Mouse (Mus musculus): ENCODE measurements at regions not wholly inside any gene's neighbourhood (a gene's known extent, or its start where the extent isn't known, plus 50 kb on each side); places are given as distances from the start of the nearest gene placed in this dataset.
A peak's percentile ranks its signal among the peaks of the same experiment; 100 is the strongest.

DNA sequence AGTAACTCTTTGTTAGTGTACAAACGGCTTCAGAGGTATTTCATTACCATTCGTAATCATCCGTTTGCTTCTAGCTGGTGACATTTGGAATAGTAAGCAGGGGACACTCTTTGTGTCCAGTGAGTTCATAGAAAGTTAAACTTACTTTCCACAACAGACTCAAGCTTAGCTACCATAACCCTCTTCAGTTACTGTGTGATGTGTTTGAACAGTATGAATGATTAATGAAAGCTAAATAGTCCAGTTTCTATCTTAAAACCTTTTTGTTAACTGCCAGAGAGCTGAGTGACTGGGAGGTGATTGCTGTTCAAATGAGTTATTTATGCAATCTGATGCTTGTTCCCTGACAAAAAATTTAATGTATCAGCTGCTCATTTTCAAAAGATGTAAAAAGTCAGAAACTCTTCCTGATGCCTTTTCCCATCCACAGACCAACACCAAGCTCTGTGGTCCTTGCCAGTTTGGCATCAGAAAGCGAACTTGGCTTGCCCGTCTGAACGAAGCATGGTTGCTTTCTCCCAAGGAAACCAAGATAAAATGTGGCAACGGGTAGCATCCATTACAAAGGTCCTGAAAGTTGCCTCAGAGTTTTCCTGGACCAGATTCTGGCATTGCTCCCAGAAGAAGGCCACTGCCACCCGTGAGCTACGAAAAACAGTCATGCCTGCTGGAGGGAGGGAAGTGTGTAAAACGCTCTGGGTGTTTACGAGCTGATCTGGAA lies 491.5 kb downstream of the Sox2 start:
- no peaks in the 10 kb centered on the region for H3K9me3 ChIP-seq (replicated peaks; ENCODE audit: low read length)
- ATAC-seq (replicated peaks; ENCODE audit: low FRiP score, low read depth) (no peak), DNase-seq (ENCODE audit: low spot score) (no peak)
- TF ChIP-seq CTCF (IDR thresholded peaks at IDR 0.05; ENCODE audit: low read depth) = no peak
- H3K27me3 ChIP-seq (ENCODE audit: insufficient read depth, low read length) = no peaks in the 10 kb centered on the region
- no peak overlapping the region for H3K4me2 ChIP-seq (ENCODE audit: low read length)
- WGBS = 60% methylated on average over 11 of the region's 11 CpGs
- H3K4me3 ChIP-seq (replicated peaks; ENCODE audit: low read depth, low read length) = no peak overlapping the region
- H3K4me1 ChIP-seq (replicated peaks; ENCODE audit: insufficient read depth, low read length) = no peaks in the 10 kb centered on the region
- no peaks in the 10 kb centered on the region for H3K36me3 ChIP-seq (ENCODE audit: insufficient read depth, low read length)
- no peak overlapping the region for H3K9ac ChIP-seq (ENCODE audit: low read depth, low read length)
- no peak overlapping the region for H3K27ac ChIP-seq

DNA sequence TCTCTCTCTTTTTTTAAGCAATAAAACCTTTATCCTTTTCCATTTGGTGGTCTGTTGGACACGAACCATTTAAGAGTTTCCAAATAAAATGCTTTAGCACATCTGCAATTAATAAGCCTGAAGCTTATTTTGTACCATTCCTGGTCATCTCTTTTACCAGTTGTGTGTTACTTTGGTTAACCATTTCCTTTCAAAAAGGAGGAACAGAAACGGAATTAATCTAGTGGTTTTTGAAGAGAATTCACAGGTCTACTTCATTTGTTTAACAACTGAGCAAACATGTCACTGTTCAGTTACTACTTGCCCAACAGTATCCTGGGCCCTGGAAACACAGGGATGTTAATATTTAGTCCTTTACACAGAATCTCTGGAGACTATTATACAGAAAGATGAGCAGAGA lies 492.5 kb downstream of the Sox2 start:
- Histone ChIP-seq H3K36me3 (ENCODE audit: insufficient read depth, low read length) (no peaks in the 10 kb centered on the region), H3K4me3 (replicated peaks; ENCODE audit: low read depth, low read length) (no peak overlapping the region), H3K27me3 (ENCODE audit: insufficient read depth, low read length) (no peaks in the 10 kb centered on the region), H3K9ac (ENCODE audit: low read depth, low read length) (no peak overlapping the region), H3K27ac (no peak overlapping the region), H3K4me1 (replicated peaks; ENCODE audit: insufficient read depth, low read length) (no peaks in the 10 kb centered on the region), H3K4me2 (ENCODE audit: low read length) (no peak overlapping the region), H3K9me3 (replicated peaks; ENCODE audit: low read length) (no peaks in the 10 kb centered on the region)
- no peak for DNase-seq (ENCODE audit: low spot score)
- TF ChIP-seq CTCF (IDR thresholded peaks at IDR 0.05; ENCODE audit: low read depth) = no peak
- no peak for ATAC-seq (replicated peaks; ENCODE audit: low FRiP score, low read depth)
- 74% methylated on average over 2 of the region's 2 CpGs for WGBS

DNA sequence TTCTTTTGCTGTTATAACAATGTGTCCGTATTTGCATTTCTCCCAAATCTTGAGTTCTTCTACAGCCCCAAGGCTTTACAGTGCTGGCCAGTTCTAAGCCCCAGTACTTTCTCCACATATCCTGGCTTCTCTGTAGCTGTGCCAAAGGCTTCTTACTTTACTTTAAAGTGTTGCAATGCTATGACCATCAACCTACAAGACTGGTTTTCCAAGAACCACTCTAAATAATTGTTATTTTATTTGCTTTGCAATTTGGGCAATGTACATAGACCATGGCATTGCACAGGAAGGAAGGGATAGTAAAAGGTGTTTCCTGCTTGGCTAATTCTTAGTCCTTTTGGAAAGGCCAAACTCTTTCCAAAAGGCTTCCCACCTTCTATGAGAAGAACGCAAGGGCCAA lies 495.4 kb downstream of the Sox2 start:
- DNase-seq (ENCODE audit: low spot score) = no peak

DNA sequence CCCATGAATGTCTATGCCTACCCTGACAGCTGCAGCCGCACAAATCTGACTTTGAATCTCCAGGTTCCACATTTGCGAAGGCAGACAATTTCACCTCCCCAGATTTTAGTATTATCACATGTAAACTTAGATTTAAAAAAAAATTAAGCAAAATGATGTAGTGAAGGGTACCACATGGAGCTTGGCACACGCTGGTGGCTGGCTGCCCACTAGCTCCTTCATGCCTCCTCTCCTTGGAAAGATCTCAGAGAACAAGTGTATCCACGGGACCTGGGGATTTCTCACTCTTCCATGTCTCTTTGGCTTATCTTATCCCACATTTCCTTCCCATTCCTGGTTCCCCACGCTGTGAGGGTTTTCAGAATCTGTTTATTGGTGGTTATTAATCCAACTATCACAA lies 496.5 kb downstream of the Sox2 start:
- Histone ChIP-seq H3K4me3 (replicated peaks; ENCODE audit: low read depth, low read length) (no peak overlapping the region), H3K27me3 (ENCODE audit: insufficient read depth, low read length) (no peaks in the 10 kb centered on the region), H3K4me2 (ENCODE audit: low read length) (no peak overlapping the region), H3K9ac (ENCODE audit: low read depth, low read length) (no peak overlapping the region), H3K36me3 (ENCODE audit: insufficient read depth, low read length) (no peaks in the 10 kb centered on the region), H3K4me1 (replicated peaks; ENCODE audit: insufficient read depth, low read length) (no peaks in the 10 kb centered on the region), H3K27ac (no peak overlapping the region), H3K9me3 (replicated peaks; ENCODE audit: low read length) (no peaks in the 10 kb centered on the region)
- TF ChIP-seq CTCF (IDR thresholded peaks at IDR 0.05; ENCODE audit: low read depth) = no peak
- no peak for DNase-seq (ENCODE audit: low spot score)
- WGBS = 83% methylated on average over 5 of the region's 5 CpGs
- ATAC-seq (replicated peaks; ENCODE audit: low FRiP score, low read depth) = no peak

More for the DNA sequence above, 495.4 kb downstream of the Sox2 start:
- no peak overlapping the region for H3K4me2 ChIP-seq (ENCODE audit: low read length)
- WGBS = 95% methylated on average over 2 of the region's 2 CpGs
- no peaks in the 10 kb centered on the region for H3K4me1 ChIP-seq (replicated peaks; ENCODE audit: insufficient read depth, low read length)
- H3K36me3 ChIP-seq (ENCODE audit: insufficient read depth, low read length) = no peaks in the 10 kb centered on the region
- no peak for ATAC-seq (replicated peaks; ENCODE audit: low FRiP score, low read depth)
- H3K9me3 ChIP-seq (replicated peaks; ENCODE audit: low read length) = no peaks in the 10 kb centered on the region
- no peak for TF ChIP-seq CTCF (IDR thresholded peaks at IDR 0.05; ENCODE audit: low read depth)
- H3K27ac ChIP-seq = no peak overlapping the region
- no peaks in the 10 kb centered on the region for H3K27me3 ChIP-seq (ENCODE audit: insufficient read depth, low read length)
- H3K9ac ChIP-seq (ENCODE audit: low read depth, low read length) = no peak overlapping the region
- H3K4me3 ChIP-seq (replicated peaks; ENCODE audit: low read depth, low read length) = no peak overlapping the region

DNA sequence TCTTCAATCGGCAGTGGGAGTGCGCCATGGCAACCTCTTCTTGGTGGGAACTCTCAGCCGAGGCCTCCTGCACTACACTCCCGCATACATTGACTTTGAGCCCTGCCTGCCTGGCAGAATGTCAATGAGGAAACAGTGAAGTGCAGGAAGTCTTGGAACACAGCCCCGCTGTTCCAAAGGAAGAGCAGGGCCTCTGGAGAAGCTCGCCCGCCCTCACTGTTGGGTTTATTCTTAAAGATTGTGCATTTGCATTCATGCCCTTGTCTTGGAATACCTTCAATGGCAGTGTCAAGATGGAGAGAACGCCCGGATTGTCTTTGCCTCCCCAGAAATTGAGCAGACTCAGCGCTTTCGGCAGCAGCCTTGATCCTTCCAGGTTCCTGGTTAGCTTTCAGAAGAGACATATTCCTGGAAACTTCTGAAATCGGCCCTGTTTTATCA lies 499.1 kb downstream of the Sox2 start:
- no peak for ATAC-seq (replicated peaks; ENCODE audit: low FRiP score, low read depth)
- H3K9me3 ChIP-seq (replicated peaks; ENCODE audit: low read length) = no peaks in the 10 kb centered on the region
- H3K4me2 ChIP-seq (ENCODE audit: low read length) = peak overlapping the region; percentile 18; the same call in 1 of the 2 replicates
- DNase-seq (ENCODE audit: low spot score) = peak; percentile 31
- H3K27ac ChIP-seq = no peak overlapping the region
- H3K9ac ChIP-seq (ENCODE audit: low read depth, low read length) = no peak overlapping the region
- no peaks in the 10 kb centered on the region for H3K36me3 ChIP-seq (ENCODE audit: insufficient read depth, low read length)
- H3K4me1 ChIP-seq (replicated peaks; ENCODE audit: insufficient read depth, low read length) = no peaks in the 10 kb centered on the region
- TF ChIP-seq CTCF (IDR thresholded peaks at IDR 0.05; ENCODE audit: low read depth) = no peak
- H3K4me3 ChIP-seq (replicated peaks; ENCODE audit: low read depth, low read length) = no peak overlapping the region
- H3K27me3 ChIP-seq (ENCODE audit: insufficient read depth, low read length) = no peaks in the 10 kb centered on the region
- 43% methylated on average over 12 of the region's 12 CpGs for WGBS

DNA sequence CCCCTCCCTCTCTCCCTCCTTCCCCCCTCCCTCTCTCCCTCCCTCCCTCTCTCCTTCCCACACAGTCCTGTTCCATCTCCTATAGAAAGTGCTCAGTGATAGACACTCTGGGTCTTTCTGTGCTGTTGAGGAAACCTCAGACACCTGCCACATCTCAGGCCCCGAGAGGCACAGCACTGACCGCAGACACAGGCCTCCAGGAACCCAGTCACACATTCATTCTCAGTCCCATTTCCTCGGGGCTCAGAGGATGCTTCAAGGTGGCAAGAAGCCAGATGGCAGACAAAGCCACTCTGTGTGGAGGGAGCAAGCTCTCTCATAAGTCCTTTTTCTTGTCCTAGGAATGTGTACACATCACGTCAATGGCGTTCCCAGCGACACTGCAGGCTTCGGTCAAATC lies 502.0 kb downstream of the Sox2 start:
- no peak for TF ChIP-seq CTCF (IDR thresholded peaks at IDR 0.05; ENCODE audit: low read depth)
- Histone ChIP-seq H3K27me3 (ENCODE audit: insufficient read depth, low read length) (no peaks in the 10 kb centered on the region), H3K9me3 (replicated peaks; ENCODE audit: low read length) (no peaks in the 10 kb centered on the region), H3K27ac (no peak overlapping the region), H3K4me1 (replicated peaks; ENCODE audit: insufficient read depth, low read length) (no peaks in the 10 kb centered on the region), H3K9ac (ENCODE audit: low read depth, low read length) (no peak overlapping the region), H3K4me3 (replicated peaks; ENCODE audit: low read depth, low read length) (no peak overlapping the region), H3K36me3 (ENCODE audit: insufficient read depth, low read length) (no peaks in the 10 kb centered on the region), H3K4me2 (ENCODE audit: low read length) (no peak overlapping the region)
- no peak for DNase-seq (ENCODE audit: low spot score)
- ATAC-seq (replicated peaks; ENCODE audit: low FRiP score, low read depth) = no peak
- 80% methylated on average over 7 of the region's 7 CpGs for WGBS

DNA sequence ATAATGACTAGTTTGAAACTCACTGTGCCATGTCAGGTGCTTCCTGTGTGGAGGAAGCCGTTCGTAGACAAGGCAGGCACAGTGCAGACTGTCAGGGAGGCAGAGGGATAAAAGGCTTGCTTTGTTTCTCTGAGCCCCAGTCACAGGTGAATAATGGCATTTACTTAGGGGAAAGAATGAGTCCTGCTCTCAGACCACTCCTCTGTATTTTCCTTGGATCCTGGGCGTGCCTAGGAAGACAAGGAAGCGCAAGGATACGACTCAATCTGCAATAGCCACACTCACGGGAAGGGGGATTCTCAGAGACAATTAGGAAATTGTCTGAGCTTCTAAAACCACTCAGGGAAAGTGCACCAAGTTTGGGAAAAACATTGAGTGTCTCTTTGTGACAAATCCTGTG lies 504.1 kb downstream of the Sox2 start:
- Histone ChIP-seq H3K9ac (ENCODE audit: low read depth, low read length) (no peak overlapping the region), H3K36me3 (ENCODE audit: insufficient read depth, low read length) (no peaks in the 10 kb centered on the region), H3K4me2 (ENCODE audit: low read length) (no peak overlapping the region), H3K4me3 (replicated peaks; ENCODE audit: low read depth, low read length) (no peak overlapping the region), H3K27ac (no peak overlapping the region), H3K27me3 (ENCODE audit: insufficient read depth, low read length) (no peaks in the 10 kb centered on the region), H3K4me1 (replicated peaks; ENCODE audit: insufficient read depth, low read length) (no peaks in the 10 kb centered on the region), H3K9me3 (replicated peaks; ENCODE audit: low read length) (no peaks in the 10 kb centered on the region)
- no peak for DNase-seq (ENCODE audit: low spot score)
- no peak for TF ChIP-seq CTCF (IDR thresholded peaks at IDR 0.05; ENCODE audit: low read depth)
- ATAC-seq (replicated peaks; ENCODE audit: low FRiP score, low read depth) = no peak
- 48% methylated on average over 6 of the region's 6 CpGs for WGBS
